Mouse (Mus musculus) megakaryocyte, embryonic 14.5 days (primary cell): Measurements from ENCODE around the gene Cpsf6.

Experiments
- FLI1 ChIP-seq: IDR thresholded peaks from 2 replicates; pipeline ENCODE4 v1.6.1; 2012; ENCODE audit warnings: low read length, inconsistent platforms, mixed read lengths
- GATA1 ChIP-seq: IDR thresholded peaks from 3 replicates; pipeline ENCODE4 v1.6.1; 2012; ENCODE audit warnings: mixed read lengths, low read length, inconsistent platforms, borderline replicate concordance

DNA sequence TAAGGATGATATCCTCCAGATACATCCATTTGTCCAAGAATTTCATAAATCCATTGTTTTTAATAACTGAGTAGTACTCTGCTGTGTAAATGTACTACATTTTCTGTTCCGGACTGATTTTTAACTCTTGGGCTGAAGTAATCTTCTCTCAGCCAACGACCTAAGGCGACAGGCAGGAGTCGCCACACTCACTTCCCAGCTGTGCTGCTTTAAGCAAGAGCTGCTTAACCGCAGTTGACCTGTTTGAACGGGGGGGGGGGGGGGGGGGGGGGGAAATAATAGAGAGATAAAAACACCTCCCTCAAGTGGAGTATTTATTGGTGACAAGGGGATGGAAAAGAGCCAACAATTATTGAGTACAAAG, 13.0 kb upstream of the Cpsf6 start:
- TF ChIP-seq GATA1, result no peak
- TF ChIP-seq FLI1, result no peak
